8 mouse cellular contexts compared by ENCODE assay signal in genomic region chr15:77203255-77203981, GRCm38 (mm10).
DNase-seq lines count a peak whose midpoint lies in the region; ATAC-seq and TF ChIP-seq lines count a peak whose summit lies in the region.

No protein-coding gene starts in this region.

- TF ChIP-seq CTCF in liver, embryonic 14.5 days (IDR thresholded peaks at IDR 0.05; ENCODE audit: low read depth): no peak

- peak; percentile 72; the same call in 1 of the 2 replicates for ATAC-seq in forebrain, embryonic 16.5 days
- peak; percentile 85 for ATAC-seq in intestine, embryonic 15.5 days
- ATAC-seq in liver, embryonic 14.5 days (ENCODE audit: insufficient read depth): peak; percentile 55

- peaks cover 17% of the 10 kb centered on the region for H3K4me1 ChIP-seq in forebrain, embryonic 16.5 days (replicated peaks; ENCODE audit: control insufficient read depth, insufficient read depth, low read length)
- peaks cover 32% of the 10 kb centered on the region for H3K4me1 ChIP-seq in intestine, embryonic 15.5 days (replicated peaks)
- H3K4me1 ChIP-seq in liver, embryonic 14.5 days (replicated peaks; ENCODE audit: control insufficient read depth in 2 of 2, insufficient read depth in 2 of 2, low read length in 1 of 2): peaks cover 0 to 4% of the 10 kb centered on the region in 2 experiments; a peak in 1 of 4 replicates

- no peaks in the 10 kb centered on the region for H3K9me3 ChIP-seq in forebrain, embryonic 16.5 days (ENCODE audit: control insufficient read depth, low read length)
- no peaks in the 10 kb centered on the region for H3K9me3 ChIP-seq in intestine, embryonic 15.5 days
- H3K9me3 ChIP-seq in liver, embryonic 14.5 days (ENCODE audit: control insufficient read depth, low read length): no peaks in the 10 kb centered on the region

- DNase-seq in left cerebral cortex, postnatal 4 days: peak; percentile 39
- DNase-seq in left cerebral cortex, adult 18-20 months (ENCODE audit: low spot score in 2 of 2): no peak
- peak in 2 of 3 experiments; percentile 6 to 18 for DNase-seq in liver, embryonic 14.5 days (ENCODE audit: low read depth in 3 of 3, low spot score in 3 of 3)
- peak; percentile 29 for DNase-seq in retina, embryonic 14.5 days (ENCODE audit: low spot score)
- DNase-seq in layer of hippocampus, postnatal 25 days (ENCODE audit: extremely low spot score in 1 of 2, low spot score in 1 of 2): no peak
- DNase-seq in urinary bladder, postnatal 36 days (ENCODE audit: low spot score in 2 of 2): no peak

- intact Hi-C loops in left cerebral cortex, postnatal 4 days (cut with DNase I): no loop called here

- peak overlapping the region; percentile 39; the same call in 1 of the 2 replicates for H3K27ac ChIP-seq in forebrain, embryonic 16.5 days (ENCODE audit: low read length)
- peak overlapping the region; percentile 74 for H3K27ac ChIP-seq in intestine, embryonic 15.5 days
- no peak overlapping the region for H3K27ac ChIP-seq in liver, embryonic 14.5 days

- H3K4me2 ChIP-seq in forebrain, embryonic 16.5 days (ENCODE audit: low read length): no peak overlapping the region
- H3K4me2 ChIP-seq in intestine, embryonic 15.5 days (replicated peaks): peak overlapping the region; percentile 32; the same call in 1 of the 2 replicates
- H3K4me2 ChIP-seq in liver, embryonic 14.5 days (ENCODE audit: low read depth): peak overlapping the region; percentile 44

- no peak for TF ChIP-seq EP300 in liver, embryonic 14.5 days (IDR thresholded peaks at IDR 0.05; ENCODE audit: low read depth)

- 41% methylated on average over 14 of the region's 14 CpGs for WGBS in forebrain, embryonic 16.5 days
- 35% methylated on average over 14 of the region's 14 CpGs for WGBS in intestine, embryonic 15.5 days
- 52% methylated on average over 14 of the region's 14 CpGs for WGBS in liver, embryonic 14.5 days (ENCODE audit: insufficient replicate concordance)

- H3K9ac ChIP-seq in forebrain, embryonic 16.5 days (replicated peaks; ENCODE audit: low read depth, low read length): no peak overlapping the region; the same call in 1 of the 2 replicates
- H3K9ac ChIP-seq in intestine, embryonic 15.5 days: 0 out of 2 replicates have a peak overlapping the region, but pooled peaks have one; percentile 20
- H3K9ac ChIP-seq in liver, embryonic 14.5 days (replicated peaks): no peak overlapping the region

- no peaks in the 10 kb centered on the region for H3K27me3 ChIP-seq in forebrain, embryonic 16.5 days (replicated peaks; ENCODE audit: control insufficient read depth, insufficient read depth, low read length)
- no peaks in the 10 kb centered on the region for H3K27me3 ChIP-seq in intestine, embryonic 15.5 days (replicated peaks)
- no peaks in the 10 kb centered on the region for H3K27me3 ChIP-seq in liver, embryonic 14.5 days (ENCODE audit: control insufficient read depth, insufficient read depth, low read length)

- no peaks in the 10 kb centered on the region for H3K36me3 ChIP-seq in forebrain, embryonic 16.5 days (ENCODE audit: control insufficient read depth, insufficient read depth)
- H3K36me3 ChIP-seq in intestine, embryonic 15.5 days: no peaks in the 10 kb centered on the region
- H3K36me3 ChIP-seq in liver, embryonic 14.5 days (replicated peaks; ENCODE audit: control insufficient read depth, insufficient read depth, low read depth): no peaks in the 10 kb centered on the region

- no peak overlapping the region for H3K4me3 ChIP-seq in forebrain, embryonic 16.5 days (replicated peaks; ENCODE audit: low read length)
- H3K4me3 ChIP-seq in intestine, embryonic 15.5 days (replicated peaks): no peak overlapping the region
- H3K4me3 ChIP-seq in liver, embryonic 14.5 days (ENCODE audit: insufficient read depth in 1 of 2, low read depth in 2 of 2, low read length in 2 of 2): peak overlapping the region in 1 of 2 experiments; percentile 27; a peak in 2 of 4 replicates

Comparison
In these comparisons a context has a peak if more than half of its experiments do, and no peak if none do; other contexts are left out.
1. DNase-seq: peak in left cerebral cortex, postnatal 4 days (single experiment), liver, embryonic 14.5 days (2 of 3) and retina, embryonic 14.5 days (single experiment); none in left cerebral cortex, adult 18-20 months (0 of 2), layer of hippocampus, postnatal 25 days (0 of 2) and urinary bladder, postnatal 36 days (0 of 2).
2. Peak in every context shown above with its lines, with median percentiles within 50 percentile points of each other: ATAC-seq.